Mouse (Mus musculus) embryonic facial prominence, embryonic 12.5 days (tissue): ENCODE data around the gene Ttc39a. TPM values are rescaled to one million over a fixed set of nuclear protein-coding genes. Genes with fewer than 3 reads are reported as not detected.

Experiments used
- ATAC-seq: fragments of 200-750 bp; cut with Nextera tagmentation; 2 replicates; pipeline ENCODE4 v1.8.0; 2017; ENCODE audit not compliant: insufficient number of reproducible peaks, insufficient read depth, low FRiP score, low TSS enrichment
- H3K27ac ChIP-seq: fragments of 300-500 bp; sonication (generic); 2 replicates; pipeline ENCODE4 v1.5.1; 2016; ENCODE audit warnings: mild to moderate bottlenecking
- H3K27me3 ChIP-seq: fragments of 300-500 bp; sonication (generic); 2 replicates; pipeline ENCODE4 v1.6.1; 2016; ENCODE audit warnings: mild to moderate bottlenecking, moderate library complexity
- H3K36me3 ChIP-seq: fragments of 300-500 bp; sonication (generic); 2 replicates; pipeline ENCODE4 v1.6.1; 2016; ENCODE audit warnings: mild to moderate bottlenecking
- H3K4me1 ChIP-seq: fragments of 300-500 bp; sonication (generic); 2 replicates; pipeline ENCODE4 v1.6.1; 2016
- H3K4me2 ChIP-seq: fragments of 300-500 bp; sonication (generic); replicated peaks from 2 replicates; pipeline ENCODE4 v1.6.1; 2016; ENCODE audit warnings: mild to moderate bottlenecking, moderate library complexity
- H3K4me3 ChIP-seq: fragments of 300-500 bp; sonication (generic); 2 replicates; pipeline ENCODE4 v1.5.1; 2016; ENCODE audit warnings: mild to moderate bottlenecking
- H3K9ac ChIP-seq: fragments of 300-500 bp; sonication (generic); 2 replicates; pipeline ENCODE4 v1.6.1; 2016; ENCODE audit warnings: mild to moderate bottlenecking, moderate library complexity
- H3K9me3 ChIP-seq: fragments of 300-500 bp; sonication (generic); 2 replicates; pipeline ENCODE4 v1.6.1; 2016; ENCODE audit warnings: mild to moderate bottlenecking, moderate library complexity
- WGBS: fragments of 180-500 bp; shearing (Covaris S2); methylation state at CpG from one replicate; pipeline ENCODE4 v1.1.7; 2016; 5-methylcytosine and 5-hydroxymethylcytosine counted together
- polyA plus RNA-seq: library from polyadenylated mRNA; unstranded; fragments of >200 nt; fragmentation: Nextera tagmentation; extraction: Ambion mirVana; gene quantifications from 2 replicates; pipeline ENCODE4 v1.2.1, GENCODE M21; 2016

Ttc39a gene
- polyA plus RNA-seq, 1 experiment from 2014 or later, result 4.2 TPM

DNA sequence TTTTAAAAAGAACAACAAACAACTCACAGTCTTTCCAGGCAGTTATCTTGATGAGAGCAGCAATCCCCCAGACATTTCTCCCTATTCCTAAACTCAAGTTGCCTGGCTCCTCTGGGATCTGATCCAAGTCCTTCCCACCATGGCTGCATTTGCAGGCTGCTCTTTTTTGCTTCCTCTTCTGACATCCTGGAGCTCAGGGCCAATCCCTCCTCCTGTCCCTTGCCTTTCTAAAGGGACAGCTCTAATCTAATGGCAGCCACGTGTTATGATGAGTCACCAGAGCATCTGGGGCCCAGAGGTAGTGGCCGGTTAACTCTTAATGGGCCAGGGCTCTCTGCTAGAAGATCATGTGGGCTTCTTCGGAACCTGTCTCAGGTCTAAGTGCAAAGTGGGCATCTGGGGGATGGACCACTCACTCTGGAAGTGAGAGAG, 353 bp upstream of the Ttc39a start:
- H3K9ac ChIP-seq, result peak overlapping the region; percentile 74
- no peaks in the 10 kb centered on the region for H3K9me3 ChIP-seq
- no peaks in the 10 kb centered on the region for H3K27me3 ChIP-seq
- WGBS, result 7% methylated on average over 3 of the region's 3 CpGs
- H3K27ac ChIP-seq, result no peak overlapping the region
- peak overlapping the region; percentile 97 for H3K4me2 ChIP-seq
- peak overlapping the region; percentile 63 for H3K4me3 ChIP-seq
- H3K4me1 ChIP-seq, result peaks cover 12% of the 10 kb centered on the region
- ATAC-seq, result no peak
- H3K36me3 ChIP-seq, result no peaks in the 10 kb centered on the region

GRCm38 (mm10) chr4:109407176-109407520, 725 bp downstream of the Ttc39a start:
- Histone ChIP-seq H3K36me3 (no peaks in the 10 kb centered on the region), H3K9me3 (no peaks in the 10 kb centered on the region), H3K9ac (peak overlapping the region; percentile 74), H3K4me1 (peaks cover 12% of the 10 kb centered on the region), H3K4me2 (peak overlapping the region; percentile 97), H3K27me3 (no peaks in the 10 kb centered on the region), H3K4me3 (peak overlapping the region; percentile 63), H3K27ac (no peak overlapping the region)
- ATAC-seq, result no peak; the same call in 1 of the 2 replicates
- 2% methylated on average over 23 of the region's 24 CpGs for WGBS

DNA sequence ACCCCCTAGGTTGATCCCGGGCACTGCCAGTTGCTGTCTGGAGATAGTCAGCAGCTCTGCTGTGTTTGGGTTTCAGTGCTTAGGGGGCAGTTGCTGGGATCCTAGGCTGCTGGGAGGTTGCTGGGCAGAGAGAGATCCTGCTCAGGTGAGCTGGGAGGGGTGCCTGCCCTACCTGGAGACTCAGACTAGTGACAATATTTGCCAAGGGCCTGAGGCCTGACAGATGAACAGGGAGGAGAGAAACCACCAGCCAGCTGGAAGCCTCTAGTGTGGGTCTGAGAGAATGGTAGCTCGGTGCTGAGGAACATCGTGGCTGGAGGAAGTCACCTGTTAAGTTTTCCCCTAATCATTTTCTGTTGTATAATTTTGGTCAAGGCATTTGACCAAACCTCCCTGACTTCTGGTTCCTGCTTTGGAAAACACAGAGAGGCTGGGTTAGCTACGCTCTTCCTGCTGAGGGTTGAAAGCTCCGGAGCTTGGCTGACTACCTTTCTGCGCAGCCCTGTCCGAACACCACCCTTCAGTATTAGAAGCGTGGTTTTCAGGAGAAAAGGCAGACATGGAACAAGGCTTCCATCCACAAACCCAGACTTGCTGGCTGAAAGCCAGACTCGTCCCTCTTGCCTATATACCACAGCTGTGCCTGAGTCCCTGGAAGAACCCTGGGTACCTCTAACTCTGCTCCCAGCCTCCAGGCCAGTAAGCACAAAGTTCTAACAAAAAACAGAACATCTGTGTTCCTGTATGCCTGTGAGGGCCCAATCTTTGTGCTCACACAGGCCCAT, 1.5 kb downstream of the Ttc39a start:
- no peak for ATAC-seq
- Histone ChIP-seq H3K4me2 (peak overlapping the region; percentile 97; the same call in 1 of the 2 replicates), H3K27me3 (no peaks in the 10 kb centered on the region), H3K9ac (no peak overlapping the region), H3K36me3 (no peaks in the 10 kb centered on the region), H3K9me3 (no peaks in the 10 kb centered on the region), H3K27ac (no peak overlapping the region), H3K4me1 (peaks cover 12% of the 10 kb centered on the region), H3K4me3 (no peak overlapping the region)
- WGBS, result 74% methylated on average over 9 of the region's 9 CpGs

- H3K36me3 ChIP-seq, result no peaks in the 10 kb centered on the region
- 68% methylated on average over 9 of the region's 9 CpGs for WGBS
- H3K27ac ChIP-seq, result no peak overlapping the region
- no peaks in the 10 kb centered on the region for H3K27me3 ChIP-seq
- no peaks in the 10 kb centered on the region for H3K9me3 ChIP-seq
- no peak overlapping the region for H3K9ac ChIP-seq
- no peak for ATAC-seq
- H3K4me1 ChIP-seq, result peaks cover 16% of the 10 kb centered on the region
- H3K4me2 ChIP-seq, result no peak overlapping the region
- no peak overlapping the region for H3K4me3 ChIP-seq
These were observed 4.4 kb downstream of the Ttc39a start for GRCm38 (mm10) chr4:109410681-109411376.

- ATAC-seq, result no peak
- Histone ChIP-seq H3K4me1 (peaks cover 10% of the 10 kb centered on the region; the same call in 1 of the 2 replicates), H3K4me2 (no peak overlapping the region), H3K9me3 (no peaks in the 10 kb centered on the region), H3K27ac (no peak overlapping the region), H3K36me3 (no peaks in the 10 kb centered on the region), H3K4me3 (no peak overlapping the region), H3K9ac (no peak overlapping the region), H3K27me3 (no peaks in the 10 kb centered on the region)
- 81% methylated on average over 6 of the region's 6 CpGs for WGBS
These were observed 5.0 kb downstream of the Ttc39a start for GRCm38 (mm10) chr4:109411377-109411967.

DNA sequence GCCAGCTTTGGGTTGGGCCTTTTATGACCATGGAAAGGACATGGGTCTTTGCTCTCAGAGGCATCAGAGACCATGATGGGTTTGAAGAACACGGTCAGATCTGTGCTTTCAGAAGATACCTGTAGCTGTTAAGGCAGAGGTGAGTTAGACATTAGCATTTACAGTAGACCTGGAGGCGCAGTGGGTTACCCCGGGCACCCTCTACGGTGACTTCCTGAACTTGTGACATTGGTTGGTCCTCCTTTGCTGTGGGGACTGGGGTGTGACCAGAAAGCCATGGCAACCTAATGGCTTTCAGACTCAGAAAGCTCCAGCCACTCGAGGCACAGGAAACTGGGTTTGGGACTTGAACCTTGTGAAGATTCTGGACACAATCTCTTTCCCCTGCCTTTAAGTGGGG, 5.8 kb downstream of the Ttc39a start:
- no peak overlapping the region for H3K27ac ChIP-seq
- H3K4me2 ChIP-seq, result no peak overlapping the region
- no peak overlapping the region for H3K9ac ChIP-seq
- WGBS, result 90% methylated on average over 5 of the region's 5 CpGs
- H3K4me1 ChIP-seq, result peaks cover 10% of the 10 kb centered on the region; the same call in 1 of the 2 replicates
- no peaks in the 10 kb centered on the region for H3K9me3 ChIP-seq
- no peak for ATAC-seq
- H3K4me3 ChIP-seq, result no peak overlapping the region
- H3K36me3 ChIP-seq, result no peaks in the 10 kb centered on the region
- H3K27me3 ChIP-seq, result no peaks in the 10 kb centered on the region

- H3K27ac ChIP-seq, result no peak overlapping the region
- no peak for ATAC-seq
- no peaks in the 10 kb centered on the region for H3K9me3 ChIP-seq
- H3K27me3 ChIP-seq, result no peaks in the 10 kb centered on the region
- no peak overlapping the region for H3K4me3 ChIP-seq
- peaks cover 4% of the 10 kb centered on the region; the same call in 1 of the 2 replicates for H3K4me1 ChIP-seq
- WGBS, result 94% methylated on average over 1 of the region's 1 CpGs
- H3K4me2 ChIP-seq, result no peak overlapping the region
- H3K36me3 ChIP-seq, result no peaks in the 10 kb centered on the region
- no peak overlapping the region for H3K9ac ChIP-seq
These were observed 11.6 kb downstream of the Ttc39a start for GRCm38 (mm10) chr4:109417998-109418397.

DNA sequence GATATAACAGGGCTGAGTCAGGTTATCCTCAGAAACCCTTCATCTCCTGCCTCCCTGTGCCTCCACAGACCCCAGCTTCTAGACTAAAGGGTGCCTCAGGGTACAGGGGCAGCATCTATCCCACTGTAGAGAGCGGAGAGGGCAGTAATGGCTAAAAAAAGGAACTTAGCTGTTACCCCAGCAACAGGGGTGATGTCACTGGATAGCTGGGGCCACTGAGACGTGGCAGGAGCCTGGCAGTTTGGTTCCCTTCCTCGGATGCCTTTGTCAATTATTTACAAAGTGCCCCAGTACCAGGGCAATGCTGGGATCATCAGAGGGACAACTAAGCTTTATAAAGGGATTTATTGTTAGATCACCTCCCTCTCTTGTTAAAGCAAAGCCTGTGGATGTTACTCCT, 12.6 kb downstream of the Ttc39a start:
- 18% methylated on average over 3 of the region's 3 CpGs for WGBS
- Histone ChIP-seq H3K4me2 (no peak overlapping the region), H3K4me1 (peaks cover 4% of the 10 kb centered on the region; the same call in 1 of the 2 replicates), H3K36me3 (no peaks in the 10 kb centered on the region), H3K27ac (no peak overlapping the region), H3K9ac (no peak overlapping the region), H3K4me3 (no peak overlapping the region), H3K27me3 (no peaks in the 10 kb centered on the region), H3K9me3 (no peaks in the 10 kb centered on the region)
- ATAC-seq, result no peak

- no peaks in the 10 kb centered on the region for H3K27me3 ChIP-seq
- no peak overlapping the region for H3K27ac ChIP-seq
- H3K4me1 ChIP-seq, result peaks cover under 1% of the 10 kb centered on the region; the same call in 1 of the 2 replicates
- no peak overlapping the region for H3K4me3 ChIP-seq
- H3K9ac ChIP-seq, result no peak overlapping the region
- 89% methylated on average over 4 of the region's 4 CpGs for WGBS
- no peak overlapping the region for H3K4me2 ChIP-seq
- no peak for ATAC-seq
- H3K36me3 ChIP-seq, result no peaks in the 10 kb centered on the region
- H3K9me3 ChIP-seq, result no peaks in the 10 kb centered on the region
These were observed 13.1 kb downstream of the Ttc39a start for GRCm38 (mm10) chr4:109419563-109419962.

GRCm38 (mm10) chr4:109420138-109420795, 13.8 kb downstream of the Ttc39a start:
- Histone ChIP-seq H3K9me3 (no peaks in the 10 kb centered on the region), H3K27ac (no peak overlapping the region), H3K4me2 (no peak overlapping the region), H3K4me3 (no peak overlapping the region), H3K9ac (no peak overlapping the region), H3K36me3 (no peaks in the 10 kb centered on the region), H3K27me3 (no peaks in the 10 kb centered on the region), H3K4me1 (no peaks in the 10 kb centered on the region)
- WGBS, result 71% methylated on average over 8 of the region's 8 CpGs
- no peak for ATAC-seq

- Histone ChIP-seq H3K4me3 (no peak overlapping the region), H3K27me3 (no peaks in the 10 kb centered on the region), H3K27ac (no peak overlapping the region), H3K4me2 (no peak overlapping the region), H3K9me3 (no peaks in the 10 kb centered on the region), H3K9ac (no peak overlapping the region), H3K36me3 (no peaks in the 10 kb centered on the region), H3K4me1 (no peaks in the 10 kb centered on the region)
- ATAC-seq, result 0 out of 2 replicates have a peak, but pooled peaks have one; percentile 12
- WGBS, result 88% methylated on average over 7 of the region's 7 CpGs
These were observed 15.2 kb downstream of the Ttc39a start for GRCm38 (mm10) chr4:109421608-109422007.
